Mouse (Mus musculus) neural tube, embryonic 11.5 days (tissue): ENCODE measurements at regions not wholly inside any gene's neighbourhood (a gene's known extent, or its start where the extent isn't known, plus 50 kb on each side); places are given as distances from the start of the nearest gene placed in this dataset.

Experiments
- ATAC-seq: fragments of 200-750 bp; cut with Nextera tagmentation; 2 replicates; pipeline ENCODE4 v1.8.0; 2017; ENCODE audit warnings: moderate number of reproducible peaks, mild to moderate bottlenecking, moderate TSS enrichment, moderate library complexity; ENCODE audit not compliant: insufficient read depth, low FRiP score, low TSS enrichment
- DNase-seq: peaks from one replicate; pipeline ENCODE4 v3.0.0-alpha.2; 2015; ENCODE audit warnings: low spot score
- H3K27ac ChIP-seq: fragments of 300-500 bp; sonication (generic); 2 replicates; pipeline ENCODE4 v1.5.1; 2014; ENCODE audit warnings: low read depth, mild to moderate bottlenecking, low read length
- H3K27me3 ChIP-seq: fragments of 300-500 bp; sonication (generic); 2 replicates; pipeline ENCODE4 v1.6.1; 2014; ENCODE audit warnings: mild to moderate bottlenecking, low read length, mixed read lengths; ENCODE audit not compliant: control insufficient read depth, insufficient read depth
- H3K36me3 ChIP-seq: fragments of 300-500 bp; sonication (generic); 2 replicates; pipeline ENCODE4 v1.6.1; 2014; ENCODE audit warnings: mild to moderate bottlenecking, low read length, moderate library complexity, mixed read lengths; ENCODE audit not compliant: control insufficient read depth, insufficient read depth
- H3K4me1 ChIP-seq: fragments of 300-500 bp; sonication (generic); 2 replicates; pipeline ENCODE4 v1.6.1; 2014; ENCODE audit warnings: low read length, mixed read lengths; ENCODE audit not compliant: control insufficient read depth, insufficient read depth
- H3K4me2 ChIP-seq: fragments of 300-500 bp; sonication (generic); 2 replicates; pipeline ENCODE4 v1.6.1; 2014; ENCODE audit warnings: low read depth, mild to moderate bottlenecking, moderate library complexity
- H3K4me3 ChIP-seq: fragments of 300-500 bp; sonication (generic); 2 replicates; pipeline ENCODE4 v1.5.1; 2014; ENCODE audit warnings: low read depth, low read length
- H3K9ac ChIP-seq: fragments of 300-500 bp; sonication (generic); 2 replicates; pipeline ENCODE4 v1.6.1; 2014; ENCODE audit warnings: mild to moderate bottlenecking, low read length
- H3K9me3 ChIP-seq: fragments of 300-500 bp; sonication (generic); 2 replicates; pipeline ENCODE4 v1.6.1; 2016; ENCODE audit warnings: low read length; ENCODE audit not compliant: control insufficient read depth
- WGBS: fragments of 180-500 bp; shearing (Covaris S2); extraction: QIAGEN DNeasy Blood & Tissue Kit; methylation state at CpG from one replicate; pipeline ENCODE4 v1.1.7; 2014; 5-methylcytosine and 5-hydroxymethylcytosine counted together

- DNase-seq (peak; percentile 88), ATAC-seq (no peak)
- Histone ChIP-seq H3K36me3 (no peaks in the 10 kb centered on the region), H3K9me3 (no peaks in the 10 kb centered on the region), H3K9ac (peak overlapping the region; percentile 41; the same call in 1 of the 2 replicates), H3K27ac (no peak overlapping the region), H3K4me2 (peak overlapping the region; percentile 46), H3K27me3 (no peaks in the 10 kb centered on the region), H3K4me1 (no peaks in the 10 kb centered on the region), H3K4me3 (peak overlapping the region; percentile 27)
- 6% methylated on average over 13 of the region's 13 CpGs for WGBS
Observed at GRCm38 (mm10) chr8:31033281-31033680, 2395.2 kb upstream of the 5930422O12Rik start.

- Histone ChIP-seq H3K9ac (no peak overlapping the region), H3K27me3 (no peaks in the 10 kb centered on the region), H3K27ac (no peak overlapping the region), H3K4me3 (no peak overlapping the region), H3K36me3 (no peaks in the 10 kb centered on the region), H3K4me1 (no peaks in the 10 kb centered on the region), H3K9me3 (no peaks in the 10 kb centered on the region), H3K4me2 (no peak overlapping the region)
- 61% methylated on average over 2 of the region's 2 CpGs for WGBS
- DNase-seq: no peak
- ATAC-seq: no peak
Observed at GRCm38 (mm10) chr8:31036892-31037291, 2391.6 kb upstream of the 5930422O12Rik start.
